Mouse (Mus musculus): ENCODE data around the gene Loxl4.

DNA sequence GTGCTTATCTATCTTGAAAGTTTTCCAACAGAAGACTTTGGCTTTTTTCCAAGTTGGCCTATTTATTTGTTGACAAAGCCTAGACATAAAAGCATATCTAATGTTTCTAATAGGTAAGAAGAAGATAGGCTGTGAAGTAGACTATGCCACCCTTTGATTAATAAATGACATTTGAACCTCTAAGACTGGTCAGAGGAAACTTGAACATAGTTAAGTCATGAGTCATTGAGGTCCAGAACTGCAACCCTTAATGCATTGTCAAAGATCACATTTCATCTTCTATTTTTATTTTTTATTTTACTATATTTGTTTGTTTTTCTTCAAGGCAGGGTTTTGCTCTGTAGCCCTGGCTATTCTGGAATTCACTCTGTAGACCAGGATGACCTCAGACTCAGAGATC is 45.6 kb downstream of the Loxl4 start:
- TF ChIP-seq CTCF (IDR thresholded peaks at IDR 0.05; ENCODE audit: borderline replicate concordance, extremely low read depth, insufficient read depth, insufficient read length): no peak
- TF ChIP-seq POLR2A (IDR thresholded peaks at IDR 0.05; ENCODE audit: borderline replicate concordance, extremely low read depth, insufficient read depth, insufficient read length, poor library complexity, severe bottlenecking): no peak
